9 mouse cellular contexts compared by ENCODE assay signal in genomic region chr16:77499537-77500301, GRCm38 (mm10).
DNase-seq lines count a peak whose midpoint lies in the region; ATAC-seq and TF ChIP-seq lines count a peak whose summit lies in the region.
"Had no signal": no experiment of that assay in that cellular context is flagged by ENCODE, and none has a peak within 500 bp of the region (broad histone marks: within the 10 kb centered on the region; RNA-seq: fewer than 3 reads in every experiment).

No protein-coding gene starts in this region.

- intact Hi-C loops in heart, postnatal 25 days (cut with DNase I) = loop anchor here (2.0 to 10.0 kb wide), 5 partner anchors 57 to 482 kb away; no protein-coding TSS in a partner anchor

- H3K9me3 ChIP-seq in liver, embryonic 14.5 days (ENCODE audit: control insufficient read depth, low read length) = no peaks in the 10 kb centered on the region
- H3K9me3 ChIP-seq in neural tube, embryonic 13.5 days = no peaks in the 10 kb centered on the region
- H3K9me3 ChIP-seq: megakaryocyte, embryonic 14.5 days had no signal

- no peak overlapping the region for H3K9ac ChIP-seq in liver, embryonic 14.5 days (replicated peaks)
- H3K9ac ChIP-seq in neural tube, embryonic 13.5 days = peak overlapping the region; percentile 64

- TF ChIP-seq CTCF in liver, embryonic 14.5 days (IDR thresholded peaks at IDR 0.05; ENCODE audit: low read depth) = no peak
- TF ChIP-seq CTCF in thymus, adult 2 months (IDR thresholded peaks at IDR 0.05; ENCODE audit: borderline replicate concordance, control insufficient read depth, extremely low read depth, insufficient read depth, low read length, poor library complexity) = no peak

- DNase-seq in spleen, adult 18-20 months = peak; percentile 4
- no peak for DNase-seq in spleen, adult 12 weeks (ENCODE audit: low spot score)
- peak; percentile 46 for DNase-seq in forelimb bud, embryonic 11.5 days (ENCODE audit: low read depth, low spot score)
- DNase-seq in heart, postnatal 25 days (ENCODE audit: low spot score) = peak; percentile 80
- DNase-seq in layer of hippocampus, adult 11-12 months (ENCODE audit: low spot score) = peak; percentile 87
- peak; percentile 6 to 17 (median 11) for DNase-seq in liver, embryonic 14.5 days (ENCODE audit: low read depth in 3 of 3, low spot score in 3 of 3)
- DNase-seq in thymus, adult 2 months = peak; percentile 2

- H3K4me1 ChIP-seq in liver, embryonic 14.5 days (replicated peaks; ENCODE audit: control insufficient read depth in 2 of 2, insufficient read depth in 2 of 2, low read length in 1 of 2) = no peaks in the 10 kb centered on the region
- peaks cover 30% of the 10 kb centered on the region for H3K4me1 ChIP-seq in neural tube, embryonic 13.5 days (replicated peaks)
- 0 out of 2 replicates have a peak, but pooled peaks cover 2% of the 10 kb centered on the region for H3K4me1 ChIP-seq in thymus, adult 2 months (replicated peaks; ENCODE audit: control insufficient read depth, insufficient read depth, low read length)
- H3K4me1 ChIP-seq: megakaryocyte, embryonic 14.5 days had no signal

- no peak overlapping the region for H3K4me2 ChIP-seq in liver, embryonic 14.5 days (ENCODE audit: low read depth)
- H3K4me2 ChIP-seq in neural tube, embryonic 13.5 days = peak overlapping the region; percentile 49

- no peak overlapping the region for H3K4me3 ChIP-seq in liver, embryonic 14.5 days (ENCODE audit: insufficient read depth in 1 of 2, low read depth in 2 of 2, low read length in 2 of 2)
- H3K4me3 ChIP-seq in neural tube, embryonic 13.5 days = peak overlapping the region; percentile 35; the same call in 1 of the 2 replicates
- H3K4me3 ChIP-seq in thymus, adult 2 months (ENCODE audit: control insufficient read depth, insufficient read depth, low read length) = no peak overlapping the region
- H3K4me3 ChIP-seq: megakaryocyte, embryonic 14.5 days had no signal

- ATAC-seq in liver, embryonic 14.5 days (ENCODE audit: insufficient read depth) = 0 out of 2 replicates have a peak, but pooled peaks have one; percentile 26
- peak; percentile 89 for ATAC-seq in neural tube, embryonic 13.5 days (ENCODE audit: low read depth)

- H3K27me3 ChIP-seq in liver, embryonic 14.5 days (ENCODE audit: control insufficient read depth, insufficient read depth, low read length) = no peaks in the 10 kb centered on the region
- no peaks in the 10 kb centered on the region for H3K27me3 ChIP-seq in neural tube, embryonic 13.5 days
- no peaks in the 10 kb centered on the region for H3K27me3 ChIP-seq in thymus, adult 2 months (ENCODE audit: control insufficient read depth, insufficient read depth, low read length)
- H3K27me3 ChIP-seq: megakaryocyte, embryonic 14.5 days had no signal

- H3K27ac ChIP-seq in liver, embryonic 14.5 days = no peak overlapping the region
- peak overlapping the region; percentile 90 for H3K27ac ChIP-seq in neural tube, embryonic 13.5 days (replicated peaks)
- peak overlapping the region; percentile 29; the same call in 1 of the 2 replicates for H3K27ac ChIP-seq in thymus, adult 2 months (ENCODE audit: control insufficient read depth, insufficient read depth, low read length)

- TF ChIP-seq POLR2A in thymus, adult 2 months (IDR thresholded peaks at IDR 0.05; ENCODE audit: control insufficient read depth, extremely low read depth, insufficient read depth, low read length, poor library complexity) = no peak

- WGBS in liver, embryonic 14.5 days (ENCODE audit: insufficient replicate concordance) = 61% methylated on average over 18 of the region's 18 CpGs
- 39% methylated on average over 18 of the region's 18 CpGs for whole genome bisulfite sequencing in neural tube, embryonic 13.5 days
- WGBS in thymus, adult 2 months = 64% methylated on average over 18 of the region's 18 CpGs

- H3K36me3 ChIP-seq in liver, embryonic 14.5 days (replicated peaks; ENCODE audit: control insufficient read depth, insufficient read depth, low read depth) = no peaks in the 10 kb centered on the region
- no peaks in the 10 kb centered on the region for H3K36me3 ChIP-seq in neural tube, embryonic 13.5 days
- no peaks in the 10 kb centered on the region for H3K36me3 ChIP-seq in thymus, adult 2 months (ENCODE audit: control insufficient read depth, insufficient read depth, low read length)

- no peak for TF ChIP-seq EP300 in liver, embryonic 14.5 days (IDR thresholded peaks at IDR 0.05; ENCODE audit: low read depth)
